Mouse (Mus musculus) liver, embryonic 13.5 days (tissue): ENCODE measurements around the gene Asxl1. TPM values are rescaled to one million over a fixed set of nuclear protein-coding genes. Genes with fewer than 3 reads are reported as not detected.

Experiments
- ATAC-seq: fragments of 200-750 bp; cut with Nextera tagmentation; 2 replicates; pipeline ENCODE4 v1.8.0; 2017; ENCODE audit warnings: low read depth, mild to moderate bottlenecking, moderate number of reproducible peaks, moderate library complexity
- DNase-seq: peaks from one replicate; pipeline ENCODE4 v3.0.0; 2022
- H3K27ac ChIP-seq: fragments of 300-500 bp; sonication (generic); 2 replicates; pipeline ENCODE4 v1.5.1; 2015; ENCODE audit warnings: moderate library complexity, mild to moderate bottlenecking, inconsistent platforms
- H3K27me3 ChIP-seq: fragments of 300-500 bp; sonication (generic); 2 replicates; pipeline ENCODE4 v1.6.1; 2015; ENCODE audit warnings: mild to moderate bottlenecking, inconsistent platforms
- H3K36me3 ChIP-seq: fragments of 300-500 bp; sonication (generic); 2 replicates; pipeline ENCODE4 v1.6.1; 2015; ENCODE audit warnings: mild to moderate bottlenecking, inconsistent platforms
- H3K4me1 ChIP-seq: fragments of 300-500 bp; sonication (generic); replicated peaks from 2 replicates; pipeline ENCODE4 v1.6.1; 2015; ENCODE audit warnings: inconsistent platforms
- H3K4me2 ChIP-seq: fragments of 300-500 bp; sonication (generic); 2 replicates; pipeline ENCODE4 v1.6.1; 2015; ENCODE audit warnings: inconsistent platforms, mild to moderate bottlenecking, moderate library complexity
- H3K4me3 ChIP-seq: fragments of 300-500 bp; sonication (generic); replicated peaks from 2 replicates; pipeline ENCODE4 v1.5.1; 2015; ENCODE audit warnings: mild to moderate bottlenecking, inconsistent platforms
- H3K9ac ChIP-seq: fragments of 300-500 bp; sonication (generic); 2 replicates; pipeline ENCODE4 v1.6.1; 2015; ENCODE audit warnings: mild to moderate bottlenecking, inconsistent platforms
- H3K9me3 ChIP-seq: fragments of 300-500 bp; sonication (generic); replicated peaks from 2 replicates; pipeline ENCODE4 v1.6.1; 2016; ENCODE audit warnings: inconsistent platforms
- WGBS: fragments of 180-500 bp; shearing (Covaris S2); methylation state at CpG from one replicate; pipeline ENCODE4 v1.1.7; 2015; ENCODE audit not compliant: insufficient replicate concordance; 5-methylcytosine and 5-hydroxymethylcytosine counted together
- polyA plus RNA-seq: library from polyadenylated mRNA; unstranded; fragments of >200 nt; fragmentation: Nextera tagmentation; extraction: Ambion mirVana; gene quantifications from 2 replicates; pipeline ENCODE4 v1.2.1, GENCODE M21; 2015

The Asxl1 gene
- polyA plus RNA-seq = 5.6 and 5.9 TPM in 2 replicates

DNA sequence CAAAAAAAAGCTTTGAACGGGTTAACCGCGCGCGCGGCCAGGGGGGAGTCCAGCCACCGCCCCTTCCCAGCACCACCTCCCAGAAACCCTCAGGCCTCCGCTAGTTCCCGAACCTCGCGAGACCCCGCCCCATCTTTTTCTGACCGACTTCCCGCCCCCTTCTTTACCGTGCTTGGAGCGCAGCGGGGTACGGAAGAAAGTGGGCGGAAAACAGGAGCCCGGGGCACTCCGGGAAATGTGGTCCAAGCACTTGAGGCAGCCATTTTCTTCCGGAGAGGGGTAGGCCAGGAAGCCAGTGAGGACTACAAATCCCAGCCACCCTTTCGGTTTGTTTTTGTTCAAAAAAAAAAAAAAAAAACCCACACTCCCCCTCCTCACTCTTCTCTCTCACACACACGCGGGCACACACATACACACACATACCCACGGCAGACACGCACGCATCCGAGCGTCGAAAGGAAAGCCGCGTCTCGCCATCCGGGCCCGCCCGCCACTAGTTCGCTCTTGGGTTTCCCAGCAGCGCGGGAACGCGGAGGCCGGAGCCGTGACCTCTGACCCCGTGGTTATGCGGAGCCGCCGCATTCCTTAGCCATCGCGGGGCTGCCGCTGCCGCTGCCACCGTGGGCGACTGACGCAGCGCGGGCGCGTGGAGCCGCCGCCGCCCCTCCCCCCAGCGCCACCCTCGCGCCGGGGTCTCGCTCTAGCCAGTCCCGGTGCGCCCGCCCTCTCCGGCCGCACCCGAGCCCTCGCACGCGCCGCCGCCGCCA is at the start of gene Asxl1:
TSS of gene Asxl1 (plus strand) at position 376 of the 767 bp plus-strand sequence.
- under 1% methylated on average over 57 of the region's 79 CpGs for WGBS
- H3K4me2 ChIP-seq = peak within 1 kb of the TSS; percentile 70
- H3K9me3 ChIP-seq = no peaks in the 10 kb centered on the region
- peak within 1 kb of the TSS; percentile 97 for H3K9ac ChIP-seq
- peak; percentile 94 for ATAC-seq
- no peaks in the 10 kb centered on the region for H3K27me3 ChIP-seq
- H3K4me1 ChIP-seq = peaks cover 69% of the 10 kb centered on the region
- peak within 1 kb of the TSS; percentile 92 for H3K4me3 ChIP-seq
- peak within 1 kb of the TSS; percentile 96 for H3K27ac ChIP-seq
- H3K36me3 ChIP-seq = peaks cover 5% of the 10 kb centered on the region; the same call in 1 of the 2 replicates
- DNase-seq = peak; percentile 93

DNA sequence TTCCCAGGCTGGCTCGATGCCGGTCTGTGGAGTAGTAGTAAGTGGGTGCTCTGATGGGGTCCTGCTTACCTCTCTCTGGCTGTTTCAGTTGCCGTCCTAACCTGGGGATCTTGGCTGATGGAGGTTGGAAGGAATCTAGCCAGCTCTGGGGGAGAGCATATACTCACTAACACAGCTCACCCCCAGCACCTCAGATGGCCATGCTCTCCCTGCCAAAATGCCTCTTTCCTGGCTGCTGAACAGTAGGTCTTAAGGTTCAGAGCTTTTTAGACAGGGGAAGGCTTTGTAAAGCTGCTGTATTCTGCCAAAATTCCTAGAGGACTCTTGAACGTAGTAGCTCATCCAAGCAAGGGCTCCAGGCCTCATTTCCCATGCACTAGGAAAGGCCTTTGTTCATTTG is 47.9 kb upstream of the Asxl1 start:
- no peak overlapping the region for H3K9ac ChIP-seq
- H3K4me2 ChIP-seq = no peak overlapping the region
- H3K36me3 ChIP-seq = no peaks in the 10 kb centered on the region
- no peak overlapping the region for H3K4me3 ChIP-seq
- 80% methylated on average over 4 of the region's 4 CpGs for WGBS
- no peaks in the 10 kb centered on the region for H3K27me3 ChIP-seq
- ATAC-seq (no peak), DNase-seq (no peak)
- H3K9me3 ChIP-seq = no peaks in the 10 kb centered on the region
- H3K4me1 ChIP-seq = peaks cover 22% of the 10 kb centered on the region
- no peak overlapping the region for H3K27ac ChIP-seq

DNA sequence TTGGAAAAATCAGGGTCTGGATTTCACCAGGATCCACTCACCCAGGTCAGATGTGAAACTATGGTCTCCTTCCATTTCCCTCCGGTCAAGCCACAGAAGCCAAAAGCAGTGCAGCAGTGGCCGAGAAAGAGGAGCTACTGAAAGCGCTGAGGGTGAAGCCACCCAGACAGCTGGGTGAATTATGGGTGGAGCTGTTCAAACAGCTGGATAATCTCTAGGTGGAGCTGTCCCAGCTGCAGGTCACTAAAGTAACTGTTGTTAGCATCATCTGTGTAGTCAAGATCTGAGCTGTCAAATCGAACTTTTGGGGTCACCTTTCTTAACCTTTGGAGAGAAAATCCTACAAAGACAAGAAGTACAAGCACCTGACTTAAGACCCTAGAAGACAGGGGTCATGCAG is 47.2 kb upstream of the Asxl1 start:
- ATAC-seq = no peak
- Histone ChIP-seq H3K4me2 (no peak overlapping the region), H3K4me1 (peaks cover 15% of the 10 kb centered on the region), H3K36me3 (no peaks in the 10 kb centered on the region), H3K9ac (peak overlapping the region; percentile 23; the same call in 1 of the 2 replicates), H3K9me3 (no peaks in the 10 kb centered on the region), H3K27me3 (no peaks in the 10 kb centered on the region), H3K4me3 (no peak overlapping the region), H3K27ac (no peak overlapping the region; the same call in 1 of the 2 replicates)
- WGBS = 46% methylated on average over 4 of the region's 4 CpGs
- no peak for DNase-seq

DNA sequence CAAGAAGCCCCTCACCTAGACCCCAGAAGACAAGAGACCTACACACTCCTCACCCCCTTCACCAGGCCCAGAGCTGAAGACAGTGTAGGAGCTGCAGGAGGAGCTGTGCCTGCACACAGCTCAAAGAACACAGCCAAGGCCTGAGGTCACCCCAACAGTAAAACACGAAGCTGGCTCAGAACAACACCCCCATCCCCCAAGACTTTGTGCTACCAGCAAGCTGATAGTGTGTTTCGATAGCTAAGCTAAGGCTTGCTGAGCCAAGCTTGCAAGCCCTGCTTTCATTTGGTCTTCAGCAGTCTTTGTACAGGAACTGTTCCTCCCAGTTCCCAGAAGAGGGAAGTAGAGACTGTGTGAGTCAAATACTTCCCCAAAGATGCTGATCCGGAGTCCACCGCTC is 46.8 kb upstream of the Asxl1 start:
- Histone ChIP-seq H3K27me3 (no peaks in the 10 kb centered on the region), H3K4me2 (no peak overlapping the region), H3K4me1 (peaks cover 14% of the 10 kb centered on the region), H3K27ac (no peak overlapping the region; the same call in 1 of the 2 replicates), H3K36me3 (no peaks in the 10 kb centered on the region), H3K9ac (no peak overlapping the region), H3K4me3 (no peak overlapping the region), H3K9me3 (no peaks in the 10 kb centered on the region)
- ATAC-seq (0 out of 2 replicates have a peak, but pooled peaks have one; percentile 28), DNase-seq (no peak)
- 27% methylated on average over 4 of the region's 4 CpGs for WGBS

DNA sequence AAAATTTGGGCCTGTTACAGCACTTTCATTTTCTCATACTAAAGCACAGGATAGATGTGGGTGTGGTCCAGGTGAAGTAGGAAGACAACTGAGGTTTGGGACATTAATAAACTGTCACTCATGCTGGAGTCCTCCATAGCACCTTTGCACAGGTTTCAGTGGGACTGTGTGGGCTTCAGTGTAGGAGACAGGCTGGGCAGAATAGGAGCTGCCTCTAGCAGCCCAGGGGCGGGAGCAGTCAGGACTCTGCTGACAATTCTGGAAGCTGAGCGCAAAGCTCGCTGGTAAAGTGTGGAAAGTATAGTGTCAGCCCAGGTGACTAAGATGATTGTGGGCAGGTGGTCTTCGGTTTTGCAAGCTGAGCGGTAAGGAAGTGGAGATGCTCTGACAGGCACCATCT is 44.5 kb upstream of the Asxl1 start:
- Histone ChIP-seq H3K9ac (no peak overlapping the region), H3K4me3 (no peak overlapping the region), H3K9me3 (no peaks in the 10 kb centered on the region), H3K36me3 (no peaks in the 10 kb centered on the region), H3K27ac (no peak overlapping the region), H3K4me2 (no peak overlapping the region), H3K4me1 (peaks cover 19% of the 10 kb centered on the region), H3K27me3 (no peaks in the 10 kb centered on the region)
- DNase-seq (no peak), ATAC-seq (no peak)
- WGBS = 89% methylated on average over 5 of the region's 5 CpGs

DNA sequence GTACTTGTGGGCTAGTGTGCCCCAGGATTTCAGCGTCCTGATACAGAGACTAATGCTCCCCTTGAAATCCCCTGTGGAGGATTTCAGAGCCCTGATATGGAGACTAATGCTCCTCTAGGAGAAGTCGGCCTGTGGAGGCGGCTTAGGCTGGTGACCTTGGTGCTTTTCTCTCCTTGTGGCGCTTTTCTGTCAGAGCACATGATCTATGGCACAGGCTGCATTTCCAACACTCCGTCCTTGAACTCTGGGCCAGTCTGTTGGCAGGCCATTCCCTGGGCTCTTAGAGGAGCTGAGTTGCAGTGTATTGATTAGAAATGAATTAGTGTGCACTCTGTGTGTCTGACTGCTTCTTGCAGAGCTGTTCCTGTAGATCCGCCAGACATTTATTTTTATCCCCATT is 40.4 kb upstream of the Asxl1 start:
- Histone ChIP-seq H3K4me1 (peaks cover 12% of the 10 kb centered on the region), H3K36me3 (no peaks in the 10 kb centered on the region), H3K27ac (no peak overlapping the region), H3K9me3 (no peaks in the 10 kb centered on the region), H3K4me2 (no peak overlapping the region), H3K9ac (no peak overlapping the region), H3K4me3 (no peak overlapping the region), H3K27me3 (no peaks in the 10 kb centered on the region)
- DNase-seq (no peak), ATAC-seq (no peak)
- 65% methylated on average over 6 of the region's 6 CpGs for WGBS

DNA sequence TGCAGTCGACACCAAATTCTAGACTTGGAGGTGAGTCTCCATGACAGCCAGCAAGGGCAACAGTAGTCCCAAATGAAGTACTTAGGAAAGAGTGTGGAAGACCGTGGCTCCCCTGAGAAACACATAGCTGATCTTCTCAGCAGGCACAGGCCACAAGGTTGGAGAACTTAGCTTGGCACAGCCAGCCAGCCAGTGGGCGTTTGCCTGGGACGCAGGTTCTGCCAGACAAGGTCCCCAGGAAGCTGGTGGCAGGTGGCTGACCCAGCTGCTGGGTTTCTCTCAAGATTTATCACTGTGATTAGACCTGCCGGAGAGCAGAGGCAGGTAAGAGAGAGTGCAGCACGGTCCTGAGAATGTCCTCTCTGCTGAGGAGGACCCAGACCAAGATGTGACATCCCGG is 37.0 kb upstream of the Asxl1 start:
- Histone ChIP-seq H3K27ac (no peak overlapping the region), H3K4me3 (no peak overlapping the region), H3K27me3 (no peaks in the 10 kb centered on the region), H3K9me3 (no peaks in the 10 kb centered on the region), H3K36me3 (no peaks in the 10 kb centered on the region), H3K9ac (no peak overlapping the region), H3K4me2 (no peak overlapping the region), H3K4me1 (peaks cover 12% of the 10 kb centered on the region)
- no peak for DNase-seq
- 73% methylated on average over 7 of the region's 7 CpGs for WGBS
- no peak for ATAC-seq

DNA sequence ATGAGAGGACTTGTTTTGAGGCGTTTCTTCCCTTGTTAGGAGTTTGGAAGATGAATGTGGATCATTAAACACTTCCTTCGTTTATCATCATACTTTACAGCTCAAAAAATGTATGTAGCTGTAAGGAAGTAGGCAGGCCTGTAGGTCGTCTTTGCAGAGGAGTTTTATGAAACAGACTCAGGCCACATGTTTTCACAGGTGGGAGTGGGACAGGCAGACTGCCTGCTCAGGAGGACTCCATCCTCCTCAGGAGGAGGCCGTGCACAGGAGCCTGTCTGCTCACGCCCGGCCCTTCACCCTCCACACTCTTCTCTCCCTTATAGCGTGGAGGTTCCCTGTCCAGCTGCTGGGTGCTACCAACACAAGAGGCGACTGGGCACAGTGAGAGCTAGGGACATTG is 36.5 kb upstream of the Asxl1 start:
- H3K27ac ChIP-seq = no peak overlapping the region
- whole genome bisulfite sequencing = 72% methylated on average over 8 of the region's 8 CpGs
- no peaks in the 10 kb centered on the region for H3K27me3 ChIP-seq
- H3K9ac ChIP-seq = no peak overlapping the region
- H3K36me3 ChIP-seq = no peaks in the 10 kb centered on the region
- H3K9me3 ChIP-seq = no peaks in the 10 kb centered on the region
- peaks cover 12% of the 10 kb centered on the region for H3K4me1 ChIP-seq
- ATAC-seq (no peak), DNase-seq (no peak)
- H3K4me3 ChIP-seq = no peak overlapping the region
- no peak overlapping the region for H3K4me2 ChIP-seq

DNA sequence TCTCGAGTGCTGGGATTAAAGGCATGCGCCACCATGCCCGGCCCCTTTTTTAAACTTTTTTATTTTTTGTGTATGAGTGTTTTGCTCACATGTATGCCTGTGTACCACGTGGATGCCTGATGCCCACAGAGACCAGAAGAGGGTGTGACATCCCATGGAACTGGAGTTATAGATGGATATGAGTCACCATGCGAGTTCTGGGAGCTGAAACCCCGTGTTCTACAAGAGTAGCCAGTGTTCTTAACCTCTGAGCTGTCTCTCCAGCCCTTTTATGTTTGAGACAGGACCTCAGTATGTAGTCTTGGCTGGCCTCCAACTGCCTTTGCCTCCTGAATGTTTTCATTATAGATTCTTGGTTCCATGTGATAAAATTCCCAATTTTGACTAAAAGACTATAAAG is 35.4 kb upstream of the Asxl1 start:
- Histone ChIP-seq H3K9ac (no peak overlapping the region), H3K4me2 (no peak overlapping the region), H3K9me3 (no peaks in the 10 kb centered on the region), H3K36me3 (no peaks in the 10 kb centered on the region), H3K27me3 (no peaks in the 10 kb centered on the region), H3K4me3 (no peak overlapping the region), H3K27ac (no peak overlapping the region), H3K4me1 (peaks cover 9% of the 10 kb centered on the region)
- 68% methylated on average over 6 of the region's 6 CpGs for WGBS
- DNase-seq = no peak
- ATAC-seq = no peak

DNA sequence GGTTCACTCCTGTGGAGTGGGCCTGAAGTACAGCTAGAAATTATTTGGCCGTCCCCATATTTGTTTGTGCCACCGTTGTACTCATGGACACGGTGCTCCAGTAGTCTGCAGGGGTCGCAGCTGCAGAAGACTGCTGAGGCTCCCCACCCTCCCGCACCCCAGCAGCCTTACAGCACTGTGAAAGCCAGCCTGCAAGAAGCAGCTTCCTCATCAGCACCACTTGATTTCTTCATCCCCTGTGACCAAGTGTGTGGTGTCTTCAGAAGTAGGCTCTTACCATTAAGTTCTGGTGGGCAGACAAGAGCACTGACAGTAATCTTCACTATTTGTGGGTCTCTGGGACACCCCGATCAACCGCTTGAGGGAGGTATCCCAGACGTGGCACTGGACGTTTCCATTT is 32.7 kb upstream of the Asxl1 start:
- Histone ChIP-seq H3K27ac (no peak overlapping the region), H3K27me3 (no peaks in the 10 kb centered on the region), H3K4me1 (peaks cover 1% of the 10 kb centered on the region), H3K9ac (no peak overlapping the region), H3K36me3 (0 out of 2 replicates have a peak, but pooled peaks cover 13% of the 10 kb centered on the region), H3K4me3 (no peak overlapping the region), H3K9me3 (no peaks in the 10 kb centered on the region), H3K4me2 (no peak overlapping the region)
- DNase-seq (no peak), ATAC-seq (no peak)
- WGBS = 78% methylated on average over 9 of the region's 9 CpGs

DNA sequence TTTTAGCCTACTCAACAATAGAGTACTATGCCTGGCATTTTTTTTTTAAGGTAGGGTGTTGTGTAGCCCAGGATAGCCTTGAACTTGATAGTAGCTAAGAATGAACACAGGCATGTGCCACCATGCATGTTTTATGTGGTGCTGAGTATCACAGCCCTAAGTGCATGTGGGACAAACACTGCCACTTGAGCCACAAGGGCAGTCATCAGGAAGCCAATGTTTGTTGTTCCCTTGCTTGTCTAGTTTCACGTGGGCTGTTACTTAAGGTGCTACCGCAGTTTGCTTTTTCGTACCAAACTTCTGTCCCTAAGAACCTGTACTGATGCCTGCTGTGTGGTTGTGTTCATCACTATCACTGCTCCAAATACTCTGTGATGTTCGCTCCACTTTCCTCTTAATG is 27.2 kb upstream of the Asxl1 start:
- DNase-seq (no peak), ATAC-seq (no peak)
- H3K4me1 ChIP-seq = 0 out of 2 replicates have a peak, but pooled peaks cover 3% of the 10 kb centered on the region
- H3K9me3 ChIP-seq = no peaks in the 10 kb centered on the region
- WGBS = 77% methylated on average over 4 of the region's 4 CpGs
- H3K4me2 ChIP-seq = no peak overlapping the region
- no peak overlapping the region for H3K27ac ChIP-seq
- H3K9ac ChIP-seq = no peak overlapping the region
- peaks cover 35% of the 10 kb centered on the region for H3K36me3 ChIP-seq
- H3K27me3 ChIP-seq = no peaks in the 10 kb centered on the region
- H3K4me3 ChIP-seq = no peak overlapping the region
